Mouse (Mus musculus) limb, embryonic 14.5 days (tissue): Measurements from ENCODE around the gene Hist1h3f. TPM values are rescaled to one million over a fixed set of nuclear protein-coding genes. Genes with fewer than 3 reads are reported as not detected.

Source experiments
- ATAC-seq: fragments of 200-750 bp; cut with Nextera tagmentation; 2 replicates; pipeline ENCODE4 v1.8.0; 2017; ENCODE audit warnings: low read depth, moderate number of reproducible peaks, moderate TSS enrichment; ENCODE audit not compliant: low FRiP score
- DNase-seq: peaks from one replicate; pipeline ENCODE4 v3.0.0-alpha.2; 2015; ENCODE audit warnings: low spot score
- H3K27ac ChIP-seq: fragments of 300-500 bp; sonication (generic); replicated peaks from 2 replicates; pipeline ENCODE4 v1.5.1; 2014; ENCODE audit warnings: low read depth, mild to moderate bottlenecking, low read length, moderate library complexity, mixed read lengths
- H3K27me3 ChIP-seq: fragments of 300-500 bp; sonication (generic); 2 replicates; pipeline ENCODE4 v1.6.1; 2014; ENCODE audit warnings: low read length, mixed read lengths; ENCODE audit not compliant: control insufficient read depth, insufficient read depth
- H3K36me3 ChIP-seq: fragments of 300-500 bp; sonication (generic); 2 replicates; pipeline ENCODE4 v1.6.1; 2014; ENCODE audit warnings: mild to moderate bottlenecking, low read length, moderate library complexity, mixed read lengths; ENCODE audit not compliant: control insufficient read depth, insufficient read depth
- H3K4me1 ChIP-seq: fragments of 300-500 bp; sonication (generic); 2 replicates; pipeline ENCODE4 v1.6.1; 2014; ENCODE audit warnings: antibody characterized with exemption, low read length, mixed read lengths; ENCODE audit not compliant: control insufficient read depth, insufficient read depth
- H3K4me2 ChIP-seq: fragments of 300-500 bp; sonication (generic); replicated peaks from 2 replicates; pipeline ENCODE4 v1.6.1; 2014; ENCODE audit warnings: low read depth, mild to moderate bottlenecking, low read length, moderate library complexity; ENCODE audit not compliant: severe bottlenecking
- H3K4me3 ChIP-seq: fragments of 300-500 bp; sonication (generic); replicated peaks from 2 replicates; pipeline ENCODE4 v1.5.1; 2014; ENCODE audit warnings: low read length
- H3K9ac ChIP-seq: fragments of 300-500 bp; sonication (generic); 2 replicates; pipeline ENCODE4 v1.6.1; 2014; ENCODE audit warnings: mild to moderate bottlenecking, low read depth, low read length, moderate library complexity; ENCODE audit not compliant: severe bottlenecking
- H3K9me3 ChIP-seq: fragments of 300-500 bp; sonication (generic); 2 replicates; pipeline ENCODE4 v1.6.1; 2016; ENCODE audit warnings: low read length; ENCODE audit not compliant: control insufficient read depth
- POLR2A ChIP-seq: fragments of 200-500 bp; IDR thresholded peaks from 2 replicates; pipeline ENCODE4 v1.8.0; 2012; ENCODE audit warnings: inconsistent platforms, mild to moderate bottlenecking, moderate library complexity, borderline replicate concordance; ENCODE audit not compliant: insufficient read depth, insufficient read length; ENCODE audit errors: extremely low read depth
- WGBS: fragments of 180-500 bp; shearing (Covaris S2); extraction: QIAGEN DNeasy Blood & Tissue Kit; methylation state at CpG from one replicate; pipeline ENCODE4 v1.1.7; 2014; 5-methylcytosine and 5-hydroxymethylcytosine counted together
- microRNA-seq: library from miRNA; unstranded; fragments of <30 nt; microRNA quantifications from one replicate; pipeline ENCODE4, GENCODE M21; 2016
- polyA plus RNA-seq, 2 experiments: library from polyadenylated mRNA; depleted of rRNA in 1 of 2; stranded (reverse) in 1 of 2; unstranded in 1 of 2; fragments of >200 nt; fragmentation: Nextera tagmentation in 1 of 2; extraction: Ambion mirVana in 1 of 2; gene quantifications; 2 replicates each; pipeline versions ENCODE4 v1.2.1 to v1.2.3; 2012 to 2014

The Hist1h3f gene
- polyA plus RNA-seq, 2 experiments = 0.65 to 4.1 TPM

GRCm38 (mm10) chr13:23592614-23593013 lies 48.8 kb downstream of the Hist1h3f start:
- DNase-seq (no peak), ATAC-seq (no peak)
- no peak overlapping the region for H3K9ac ChIP-seq
- H3K4me3 ChIP-seq = no peak overlapping the region
- H3K27ac ChIP-seq = peak overlapping the region; percentile 50; the same call in 1 of the 2 replicates
- no peaks in the 10 kb centered on the region for H3K27me3 ChIP-seq
- TF ChIP-seq POLR2A = no peak
- H3K9me3 ChIP-seq = no peaks in the 10 kb centered on the region
- no peaks in the 10 kb centered on the region for H3K36me3 ChIP-seq
- 38% methylated on average over 7 of the region's 7 CpGs for WGBS
- H3K4me1 ChIP-seq = peaks cover 8% of the 10 kb centered on the region; the same call in 1 of the 2 replicates
- H3K4me2 ChIP-seq = no peak overlapping the region

GRCm38 (mm10) chr13:23593051-23593770 lies 49.4 kb downstream of the Hist1h3f start:
- Histone ChIP-seq H3K9ac (no peak overlapping the region), H3K4me1 (peaks cover 8% of the 10 kb centered on the region; the same call in 1 of the 2 replicates), H3K4me2 (no peak overlapping the region), H3K9me3 (no peaks in the 10 kb centered on the region), H3K27me3 (no peaks in the 10 kb centered on the region), H3K36me3 (no peaks in the 10 kb centered on the region), H3K4me3 (no peak overlapping the region), H3K27ac (peak overlapping the region; percentile 50)
- no peak for TF ChIP-seq POLR2A
- ATAC-seq (no peak), DNase-seq (no peak)
- 61% methylated on average over 5 of the region's 5 CpGs for WGBS

Small RNA genes lying within 50 kb of the gene (microRNA-seq; reads per million reads assigned to microRNA genes)
- gene Gm44297 (not detected), gene Gm44359 (not detected), gene Gm44394 (not detected), gene n-TStga1 (1.1 reads per million)

Other genes with a start within 250 kb of the Hist1h3f start
Only the 30 nearest of the 34 such genes appear.
- gene Zfp322a, start 174.8 kb upstream of the Hist1h3f start, polyA plus RNA-seq (2012; rRNA removed) = 15.1 and 20.2 TPM in 2 replicates
- gene Zfp322a, start 174.8 kb upstream of the Hist1h3f start, polyA plus RNA-seq (2014; fragmentation: Nextera tagmentation; extraction: Ambion mirVana) = 42.9 and 50.7 TPM in 2 replicates
- gene Abt1, start 120.2 kb upstream of the Hist1h3f start, polyA plus RNA-seq (2012; rRNA removed) = 6.9 and 9.9 TPM in 2 replicates
- gene Abt1, start 120.2 kb upstream of the Hist1h3f start, polyA plus RNA-seq (2014; fragmentation: Nextera tagmentation; extraction: Ambion mirVana) = 12.0 and 12.2 TPM in 2 replicates
- 0.31 and 0.32 TPM in 2 replicates for gene Btn1a1, start 78.2 kb upstream of the Hist1h3f start, polyA plus RNA-seq (2012; rRNA removed)
- gene Btn1a1, start 78.2 kb upstream of the Hist1h3f start, polyA plus RNA-seq (2014; fragmentation: Nextera tagmentation; extraction: Ambion mirVana) = not detected in 2 replicates
- gene Btn2a2, start 55.2 kb upstream of the Hist1h3f start, polyA plus RNA-seq (2012; rRNA removed) = 0.62 and 0.79 TPM in 2 replicates
- gene Btn2a2, start 55.2 kb upstream of the Hist1h3f start, polyA plus RNA-seq (2014; fragmentation: Nextera tagmentation; extraction: Ambion mirVana) = 0.89 and 1.2 TPM in 2 replicates
- 18.2 and 19.2 TPM in 2 replicates for gene Hist1h4h, start 13.0 kb upstream of the Hist1h3f start, polyA plus RNA-seq (2012; rRNA removed)
- gene Hist1h4h, start 13.0 kb upstream of the Hist1h3f start, polyA plus RNA-seq (2014; fragmentation: Nextera tagmentation; extraction: Ambion mirVana) = 5.5 and 8.1 TPM in 2 replicates
- gene Hist1h2af, start 10.1 kb upstream of the Hist1h3f start, polyA plus RNA-seq (2012; rRNA removed) = 557 and 662 TPM in 2 replicates
- gene Hist1h2af, start 10.1 kb upstream of the Hist1h3f start, polyA plus RNA-seq (2014; fragmentation: Nextera tagmentation; extraction: Ambion mirVana) = 9.1 and 11.0 TPM in 2 replicates
- 32.6 and 62.7 TPM in 2 replicates for gene Hist1h3g, start 8.6 kb upstream of the Hist1h3f start, polyA plus RNA-seq (2012; rRNA removed)
- 4.1 and 6.7 TPM in 2 replicates for gene Hist1h3g, start 8.6 kb upstream of the Hist1h3f start, polyA plus RNA-seq (2014; fragmentation: Nextera tagmentation; extraction: Ambion mirVana)
- gene Hist1h2bh, start 660 bp upstream of the Hist1h3f start, polyA plus RNA-seq (2012; rRNA removed) = 5.2 and 6.1 TPM in 2 replicates
- 0.48 and 0.57 TPM in 2 replicates for gene Hist1h2bh, start 660 bp upstream of the Hist1h3f start, polyA plus RNA-seq (2014; fragmentation: Nextera tagmentation; extraction: Ambion mirVana)
- gene Hist1h4f, start 7.6 kb downstream of the Hist1h3f start, polyA plus RNA-seq (2012; rRNA removed) = 13.7 and 21.4 TPM in 2 replicates
- 2.6 and 2.8 TPM in 2 replicates for gene Hist1h4f, start 7.6 kb downstream of the Hist1h3f start, polyA plus RNA-seq (2014; fragmentation: Nextera tagmentation; extraction: Ambion mirVana)
- gene Hist1h1d, start 9.2 kb downstream of the Hist1h3f start, polyA plus RNA-seq (2012; rRNA removed) = 0.50 and 0.62 TPM in 2 replicates
- gene Hist1h1d, start 9.2 kb downstream of the Hist1h3f start, polyA plus RNA-seq (2014; fragmentation: Nextera tagmentation; extraction: Ambion mirVana) = 0.47 and 0.61 TPM in 2 replicates
- 36.1 and 54.1 TPM in 2 replicates for gene Hist1h3e, start 18.3 kb downstream of the Hist1h3f start, polyA plus RNA-seq (2012; rRNA removed)
- 6.7 and 7.0 TPM in 2 replicates for gene Hist1h3e, start 18.3 kb downstream of the Hist1h3f start, polyA plus RNA-seq (2014; fragmentation: Nextera tagmentation; extraction: Ambion mirVana)
- 19.8 and 35.0 TPM in 2 replicates for gene Hist1h2ae, start 27.2 kb downstream of the Hist1h3f start, polyA plus RNA-seq (2012; rRNA removed)
- 103 and 109 TPM in 2 replicates for gene Hist1h2ae, start 27.2 kb downstream of the Hist1h3f start, polyA plus RNA-seq (2014; fragmentation: Nextera tagmentation; extraction: Ambion mirVana)
- gene Hist1h2bg, start 27.3 kb downstream of the Hist1h3f start, polyA plus RNA-seq (2012; rRNA removed) = 38.9 and 60.8 TPM in 2 replicates
- 6.9 and 10.0 TPM in 2 replicates for gene Hist1h2bg, start 27.3 kb downstream of the Hist1h3f start, polyA plus RNA-seq (2014; fragmentation: Nextera tagmentation; extraction: Ambion mirVana)
- gene Hist1h2bf, start 30.1 kb downstream of the Hist1h3f start, polyA plus RNA-seq (2012; rRNA removed) = 17.8 and 25.9 TPM in 2 replicates
- gene Hist1h2bf, start 30.1 kb downstream of the Hist1h3f start, polyA plus RNA-seq (2014; fragmentation: Nextera tagmentation; extraction: Ambion mirVana) = 5.3 and 8.5 TPM in 2 replicates
- 6.1 and 13.9 TPM in 2 replicates for gene Hist1h2ad, start 30.3 kb downstream of the Hist1h3f start, polyA plus RNA-seq (2012; rRNA removed)
- 1.2 and 5.3 TPM in 2 replicates for gene Hist1h2ad, start 30.3 kb downstream of the Hist1h3f start, polyA plus RNA-seq (2014; fragmentation: Nextera tagmentation; extraction: Ambion mirVana)
- 30.0 and 33.8 TPM in 2 replicates for gene Hist1h3d, start 31.7 kb downstream of the Hist1h3f start, polyA plus RNA-seq (2012; rRNA removed)
- gene Hist1h3d, start 31.7 kb downstream of the Hist1h3f start, polyA plus RNA-seq (2014; fragmentation: Nextera tagmentation; extraction: Ambion mirVana) = 6.8 and 10.4 TPM in 2 replicates
- 9.4 and 9.8 TPM in 2 replicates for gene Hist1h4d, start 37.5 kb downstream of the Hist1h3f start, polyA plus RNA-seq (2012; rRNA removed)
- 95.5 and 101 TPM in 2 replicates for gene Hist1h4d, start 37.5 kb downstream of the Hist1h3f start, polyA plus RNA-seq (2014; fragmentation: Nextera tagmentation; extraction: Ambion mirVana)
- 3.0 and 3.4 TPM in 2 replicates for gene Hist1h2be, start 77.1 kb downstream of the Hist1h3f start, polyA plus RNA-seq (2012; rRNA removed)
- gene Hist1h2be, start 77.1 kb downstream of the Hist1h3f start, polyA plus RNA-seq (2014; fragmentation: Nextera tagmentation; extraction: Ambion mirVana) = 1.2 and 1.5 TPM in 2 replicates
- gene Hist1h1e, start 78.5 kb downstream of the Hist1h3f start, polyA plus RNA-seq (2012; rRNA removed) = 7.4 and 7.7 TPM in 2 replicates
- 15.8 and 16.4 TPM in 2 replicates for gene Hist1h1e, start 78.5 kb downstream of the Hist1h3f start, polyA plus RNA-seq (2014; fragmentation: Nextera tagmentation; extraction: Ambion mirVana)
- 1.6 and 2.7 TPM in 2 replicates for gene Hist1h2ac, start 139.9 kb downstream of the Hist1h3f start, polyA plus RNA-seq (2012; rRNA removed)
- 0.65 and 0.78 TPM in 2 replicates for gene Hist1h2ac, start 139.9 kb downstream of the Hist1h3f start, polyA plus RNA-seq (2014; fragmentation: Nextera tagmentation; extraction: Ambion mirVana)
- 48.2 and 49.5 TPM in 2 replicates for gene Hist1h2bc, start 140.1 kb downstream of the Hist1h3f start, polyA plus RNA-seq (2012; rRNA removed)
- 34.9 and 44.4 TPM in 2 replicates for gene Hist1h2bc, start 140.1 kb downstream of the Hist1h3f start, polyA plus RNA-seq (2014; fragmentation: Nextera tagmentation; extraction: Ambion mirVana)
- 0.20 and 0.33 TPM in 2 replicates for gene Hist1h1t, start 151.8 kb downstream of the Hist1h3f start, polyA plus RNA-seq (2012; rRNA removed)
- gene Hist1h1t, start 151.8 kb downstream of the Hist1h3f start, polyA plus RNA-seq (2014; fragmentation: Nextera tagmentation; extraction: Ambion mirVana) = 0.21 TPM in 1 of 2 replicates, not detected in the other
- 5.6 and 10.0 TPM in 2 replicates for gene Hist1h4c, start 154.4 kb downstream of the Hist1h3f start, polyA plus RNA-seq (2012; rRNA removed)
- gene Hist1h4c, start 154.4 kb downstream of the Hist1h3f start, polyA plus RNA-seq (2014; fragmentation: Nextera tagmentation; extraction: Ambion mirVana) = 8.7 and 10.2 TPM in 2 replicates
- 3.6 and 4.5 TPM in 2 replicates for gene Hfe, start 166.8 kb downstream of the Hist1h3f start, polyA plus RNA-seq (2012; rRNA removed)
- gene Hfe, start 166.8 kb downstream of the Hist1h3f start, polyA plus RNA-seq (2014; fragmentation: Nextera tagmentation; extraction: Ambion mirVana) = 9.3 and 10.5 TPM in 2 replicates
- gene Hist1h1c, start 194.8 kb downstream of the Hist1h3f start, polyA plus RNA-seq (2012; rRNA removed) = 23.7 and 28.5 TPM in 2 replicates
- gene Hist1h1c, start 194.8 kb downstream of the Hist1h3f start, polyA plus RNA-seq (2014; fragmentation: Nextera tagmentation; extraction: Ambion mirVana) = 24.7 and 27.5 TPM in 2 replicates
- gene Hist1h3c, start 201.6 kb downstream of the Hist1h3f start, polyA plus RNA-seq (2012; rRNA removed) = 41.4 and 92.0 TPM in 2 replicates
- gene Hist1h3c, start 201.6 kb downstream of the Hist1h3f start, polyA plus RNA-seq (2014; fragmentation: Nextera tagmentation; extraction: Ambion mirVana) = 8.1 and 12.0 TPM in 2 replicates
- 13.5 and 15.9 TPM in 2 replicates for gene Hist1h2bb, start 202.7 kb downstream of the Hist1h3f start, polyA plus RNA-seq (2012; rRNA removed)
- 1.2 and 1.4 TPM in 2 replicates for gene Hist1h2bb, start 202.7 kb downstream of the Hist1h3f start, polyA plus RNA-seq (2014; fragmentation: Nextera tagmentation; extraction: Ambion mirVana)
- gene Hist1h2ab, start 207.1 kb downstream of the Hist1h3f start, polyA plus RNA-seq (2012; rRNA removed) = 37.1 and 40.4 TPM in 2 replicates
- gene Hist1h2ab, start 207.1 kb downstream of the Hist1h3f start, polyA plus RNA-seq (2014; fragmentation: Nextera tagmentation; extraction: Ambion mirVana) = 39.0 and 40.1 TPM in 2 replicates
- 52.4 and 65.5 TPM in 2 replicates for gene Hist1h3b, start 208.2 kb downstream of the Hist1h3f start, polyA plus RNA-seq (2012; rRNA removed)
- gene Hist1h3b, start 208.2 kb downstream of the Hist1h3f start, polyA plus RNA-seq (2014; fragmentation: Nextera tagmentation; extraction: Ambion mirVana) = 6.5 and 12.4 TPM in 2 replicates
- 20.0 and 26.6 TPM in 2 replicates for gene Hist1h4b, start 213.0 kb downstream of the Hist1h3f start, polyA plus RNA-seq (2012; rRNA removed)
- 4.4 and 6.6 TPM in 2 replicates for gene Hist1h4b, start 213.0 kb downstream of the Hist1h3f start, polyA plus RNA-seq (2014; fragmentation: Nextera tagmentation; extraction: Ambion mirVana)